Mouse (Mus musculus) forebrain, postnatal 0 days (tissue): ENCODE measurements around the gene Hspa5. TPM values are rescaled to one million over a fixed set of nuclear protein-coding genes. Genes with fewer than 3 reads are reported as not detected.

Source experiments
- ATAC-seq: fragments of 200-750 bp; cut with Nextera tagmentation; 2 replicates; pipeline ENCODE4 v1.8.0; 2017; ENCODE audit warnings: mild to moderate bottlenecking, moderate library complexity
- DNase-seq: peaks from one replicate; pipeline ENCODE4 v3.0.0-alpha.2; 2015
- H3K27ac ChIP-seq: fragments of 300-500 bp; sonication (generic); 2 replicates; pipeline ENCODE4 v1.5.1; 2014; ENCODE audit warnings: low read depth, mild to moderate bottlenecking, antibody characterized with exemption, low read length, moderate library complexity, mixed read lengths
- H3K27me3 ChIP-seq: fragments of 300-500 bp; sonication (generic); 2 replicates; pipeline ENCODE4 v1.6.1; 2014; ENCODE audit warnings: mild to moderate bottlenecking, low read length, mixed read lengths; ENCODE audit not compliant: insufficient read depth
- H3K36me3 ChIP-seq: fragments of 300-500 bp; sonication (generic); 2 replicates; pipeline ENCODE4 v1.6.1; 2014; ENCODE audit warnings: mild to moderate bottlenecking, moderate library complexity; ENCODE audit not compliant: insufficient read depth
- H3K4me1 ChIP-seq: fragments of 300-500 bp; sonication (generic); 2 replicates; pipeline ENCODE4 v1.6.1; 2014; ENCODE audit warnings: antibody characterized with exemption; ENCODE audit not compliant: insufficient read depth
- H3K4me2 ChIP-seq: fragments of 300-500 bp; sonication (generic); 2 replicates; pipeline ENCODE4 v1.6.1; 2014; ENCODE audit warnings: low read depth, mild to moderate bottlenecking, moderate library complexity
- H3K4me3 ChIP-seq: fragments of 300-500 bp; sonication (generic); 2 replicates; pipeline ENCODE4 v1.5.1; 2014; ENCODE audit warnings: low read depth, low read length, mixed read lengths
- H3K9ac ChIP-seq: fragments of 300-500 bp; sonication (generic); 2 replicates; pipeline ENCODE4 v1.6.1; 2014; ENCODE audit warnings: mild to moderate bottlenecking
- H3K9me3 ChIP-seq: fragments of 300-500 bp; sonication (generic); 2 replicates; pipeline ENCODE4 v1.6.1; 2016; ENCODE audit warnings: low read length
- CTCF ChIP-seq: sonication (generic); IDR thresholded peaks from 2 replicates; pipeline ENCODE4 v1.5.1; 2016; ENCODE audit warnings: antibody characterized with exemption, control low read depth, low read depth
- WGBS: fragments of 180-500 bp; shearing (Covaris S2); extraction: QIAGEN DNeasy Blood & Tissue Kit; methylation state at CpG from one replicate; pipeline ENCODE4 v1.1.7; 2014; 5-methylcytosine and 5-hydroxymethylcytosine counted together
- polyA plus RNA-seq: library from polyadenylated mRNA; unstranded; fragments of >200 nt; fragmentation: Nextera tagmentation; extraction: Ambion mirVana; gene quantifications from 2 replicates; pipeline ENCODE4 v1.2.1, GENCODE M21; 2015
- total RNA-seq: library from RNA; depleted of rRNA; stranded (reverse); fragments of >200 nt; gene quantifications from 2 replicates; pipeline ENCODE4 v1.2.3, GENCODE M21; 2014; rRNA removed

Hspa5 gene
- 243 and 295 TPM in 2 replicates for total RNA-seq
- 292 and 294 TPM in 2 replicates for polyA plus RNA-seq

- peaks cover 21% of the 10 kb centered on the region for H3K4me1 ChIP-seq
- TF ChIP-seq CTCF, result no peak
- 1% methylated on average over 60 of the region's 60 CpGs for WGBS
These were observed at the start of gene Hspa5 for GRCm38 (mm10) chr2:34771368-34772226. Gene Hspa5, plus strand, starts transcription at chr2:34771970.

GRCm38 (mm10) chr2:34725269-34725668, 46.5 kb upstream of the Hspa5 start:
- WGBS, result 97% methylated on average over 5 of the region's 5 CpGs
- ATAC-seq (no peak), DNase-seq (no peak)
- no peaks in the 10 kb centered on the region for H3K9me3 ChIP-seq
- H3K27me3 ChIP-seq, result no peaks in the 10 kb centered on the region
- no peak for TF ChIP-seq CTCF
- no peaks in the 10 kb centered on the region for H3K4me1 ChIP-seq
- H3K4me3 ChIP-seq, result no peak overlapping the region
- no peak overlapping the region for H3K4me2 ChIP-seq
- peaks cover 62% of the 10 kb centered on the region for H3K36me3 ChIP-seq
- no peak overlapping the region for H3K27ac ChIP-seq
- no peak overlapping the region for H3K9ac ChIP-seq

More at GRCm38 (mm10) chr2:34771368-34772226, at the start of gene Hspa5:
- Histone ChIP-seq H3K9me3 (no peaks in the 10 kb centered on the region), H3K9ac (peak within 1 kb of the TSS; percentile 98), H3K4me2 (peak within 1 kb of the TSS; percentile 71), H3K4me3 (peak within 1 kb of the TSS; percentile 93), H3K27ac (peak within 1 kb of the TSS; percentile 91), H3K36me3 (peaks cover 31% of the 10 kb centered on the region), H3K27me3 (no peaks in the 10 kb centered on the region)
- ATAC-seq (peak; percentile 98), DNase-seq (peak; percentile 100)

GRCm38 (mm10) chr2:34727045-34727728, 44.6 kb upstream of the Hspa5 start:
- TF ChIP-seq CTCF, result no peak
- Histone ChIP-seq H3K27me3 (no peaks in the 10 kb centered on the region), H3K4me2 (no peak overlapping the region), H3K27ac (no peak overlapping the region), H3K4me1 (no peaks in the 10 kb centered on the region), H3K36me3 (peaks cover 50% of the 10 kb centered on the region), H3K9me3 (no peaks in the 10 kb centered on the region), H3K9ac (no peak overlapping the region), H3K4me3 (no peak overlapping the region)
- DNase-seq (no peak), ATAC-seq (no peak)
- 95% methylated on average over 8 of the region's 8 CpGs for WGBS

GRCm38 (mm10) chr2:34736626-34737025, 35.1 kb upstream of the Hspa5 start:
- ATAC-seq (no peak), DNase-seq (no peak)
- no peak overlapping the region for H3K4me2 ChIP-seq
- H3K27ac ChIP-seq, result no peak overlapping the region
- no peaks in the 10 kb centered on the region for H3K4me1 ChIP-seq
- H3K9ac ChIP-seq, result no peak overlapping the region
- H3K4me3 ChIP-seq, result no peak overlapping the region
- no peak for TF ChIP-seq CTCF
- no peaks in the 10 kb centered on the region for H3K27me3 ChIP-seq
- no peaks in the 10 kb centered on the region for H3K36me3 ChIP-seq
- 82% methylated on average over 1 of the region's 1 CpGs for WGBS
- H3K9me3 ChIP-seq, result no peaks in the 10 kb centered on the region

GRCm38 (mm10) chr2:34737911-34738310, 33.9 kb upstream of the Hspa5 start:
- Histone ChIP-seq H3K27me3 (no peaks in the 10 kb centered on the region), H3K9ac (no peak overlapping the region), H3K4me2 (no peak overlapping the region), H3K9me3 (no peaks in the 10 kb centered on the region), H3K36me3 (no peaks in the 10 kb centered on the region), H3K4me1 (no peaks in the 10 kb centered on the region), H3K27ac (no peak overlapping the region), H3K4me3 (no peak overlapping the region)
- no peak for DNase-seq
- whole genome bisulfite sequencing, result 87% methylated on average over 1 of the region's 1 CpGs
- no peak for TF ChIP-seq CTCF
- no peak for ATAC-seq

- Histone ChIP-seq H3K27me3 (no peaks in the 10 kb centered on the region), H3K4me1 (no peaks in the 10 kb centered on the region), H3K36me3 (no peaks in the 10 kb centered on the region), H3K9me3 (no peaks in the 10 kb centered on the region), H3K4me3 (no peak overlapping the region), H3K4me2 (no peak overlapping the region), H3K9ac (no peak overlapping the region), H3K27ac (no peak overlapping the region)
- WGBS, result 86% methylated on average over 1 of the region's 1 CpGs
- no peak for TF ChIP-seq CTCF
- ATAC-seq (no peak), DNase-seq (no peak)
These were observed 31.9 kb upstream of the Hspa5 start for GRCm38 (mm10) chr2:34739684-34740391.
